Mouse (Mus musculus): Measurements from ENCODE around the gene Hs2st1. TPM values are rescaled to one million over a fixed set of nuclear protein-coding genes. Genes with fewer than 3 reads are reported as not detected.
"Not testable (repeated sequence)": the region's sequence is repeated elsewhere in the genome, so short reads cannot be mapped to it uniquely, and the experiment has no call there.

Hs2st1 gene
- polyA plus RNA-seq, 1 experiment from 2014 or later, result 16.9 TPM

GRCm38 (mm10) chr3:144610759-144611158 lies 40.8 kb upstream of the Hs2st1 start:
- H3K9ac ChIP-seq (ENCODE audit: low read depth, low read length), result no peak overlapping the region
- H3K27ac ChIP-seq (ENCODE audit: low read depth, low read length), result no peak overlapping the region
- H3K36me3 ChIP-seq (ENCODE audit: control insufficient read depth, insufficient read depth, low read length), result no peaks in the 10 kb centered on the region
- H3K9me3 ChIP-seq (ENCODE audit: control insufficient read depth, low read length), result no peaks in the 10 kb centered on the region
- peaks cover 14% of the 10 kb centered on the region; the same call in 1 of the 2 replicates for H3K4me1 ChIP-seq (ENCODE audit: control insufficient read depth, insufficient read depth, low read length)
- no peaks in the 10 kb centered on the region for H3K27me3 ChIP-seq (ENCODE audit: control insufficient read depth, insufficient read depth, low read length)
- H3K4me3 ChIP-seq (ENCODE audit: low read length), result no peak overlapping the region
- no peak for ATAC-seq (ENCODE audit: low FRiP score, low TSS enrichment)
- 33% methylated on average over 5 of the region's 5 CpGs for WGBS
- no peak overlapping the region for H3K4me2 ChIP-seq (replicated peaks; ENCODE audit: low read depth, low read length)

GRCm38 (mm10) chr3:144608090-144608489 lies 38.1 kb upstream of the Hs2st1 start:
- H3K27me3 ChIP-seq (ENCODE audit: control insufficient read depth, insufficient read depth, low read length), result no peaks in the 10 kb centered on the region
- no peak for ATAC-seq (ENCODE audit: low FRiP score, low TSS enrichment)
- H3K4me3 ChIP-seq (ENCODE audit: low read length), result no peak overlapping the region
- H3K4me1 ChIP-seq (ENCODE audit: control insufficient read depth, insufficient read depth, low read length), result 0 out of 2 replicates have a peak, but pooled peaks cover 7% of the 10 kb centered on the region
- H3K4me2 ChIP-seq (replicated peaks; ENCODE audit: low read depth, low read length), result no peak overlapping the region
- no peaks in the 10 kb centered on the region for H3K36me3 ChIP-seq (ENCODE audit: control insufficient read depth, insufficient read depth, low read length)
- no peak overlapping the region for H3K27ac ChIP-seq (ENCODE audit: low read depth, low read length)
- WGBS, result 90% methylated on average over 5 of the region's 5 CpGs
- H3K9me3 ChIP-seq (ENCODE audit: control insufficient read depth, low read length), result no peaks in the 10 kb centered on the region
- no peak overlapping the region for H3K9ac ChIP-seq (ENCODE audit: low read depth, low read length)

GRCm38 (mm10) chr3:144606449-144606848 lies 36.5 kb upstream of the Hs2st1 start:
- no peaks in the 10 kb centered on the region for H3K27me3 ChIP-seq (ENCODE audit: control insufficient read depth, insufficient read depth, low read length)
- no peaks in the 10 kb centered on the region for H3K36me3 ChIP-seq (ENCODE audit: control insufficient read depth, insufficient read depth, low read length)
- 73% methylated on average over 4 of the region's 4 CpGs for WGBS
- H3K4me2 ChIP-seq (replicated peaks; ENCODE audit: low read depth, low read length), result no peak overlapping the region
- no peaks in the 10 kb centered on the region for H3K9me3 ChIP-seq (ENCODE audit: control insufficient read depth, low read length)
- no peak for ATAC-seq (ENCODE audit: low FRiP score, low TSS enrichment)
- no peak overlapping the region for H3K27ac ChIP-seq (ENCODE audit: low read depth, low read length)
- 0 out of 2 replicates have a peak, but pooled peaks cover 9% of the 10 kb centered on the region for H3K4me1 ChIP-seq (ENCODE audit: control insufficient read depth, insufficient read depth, low read length)
- H3K4me3 ChIP-seq (ENCODE audit: low read length), result no peak overlapping the region
- no peak overlapping the region for H3K9ac ChIP-seq (ENCODE audit: low read depth, low read length)

GRCm38 (mm10) chr3:144605811-144606210 lies 35.8 kb upstream of the Hs2st1 start:
- not testable (repeated sequence) for H3K4me3 ChIP-seq (ENCODE audit: low read length); H3K9ac ChIP-seq (ENCODE audit: low read depth, low read length); H3K27ac ChIP-seq (ENCODE audit: low read depth, low read length); H3K4me2 ChIP-seq (replicated peaks; ENCODE audit: low read depth, low read length); H3K27me3 ChIP-seq (ENCODE audit: control insufficient read depth, insufficient read depth, low read length); ATAC-seq (ENCODE audit: low FRiP score, low TSS enrichment); H3K9me3 ChIP-seq (ENCODE audit: control insufficient read depth, low read length); H3K4me1 ChIP-seq (ENCODE audit: control insufficient read depth, insufficient read depth, low read length); H3K36me3 ChIP-seq (ENCODE audit: control insufficient read depth, insufficient read depth, low read length)
- 70% methylated on average over 7 of the region's 7 CpGs for WGBS

GRCm38 (mm10) chr3:144604205-144604604 lies 34.2 kb upstream of the Hs2st1 start:
- 0 out of 2 replicates have a peak, but pooled peaks cover 4% of the 10 kb centered on the region for H3K4me1 ChIP-seq (ENCODE audit: control insufficient read depth, insufficient read depth, low read length)
- WGBS, result 73% methylated on average over 7 of the region's 7 CpGs
- no peak overlapping the region for H3K4me3 ChIP-seq (ENCODE audit: low read length)
- ATAC-seq (ENCODE audit: low FRiP score, low TSS enrichment), result no peak
- no peaks in the 10 kb centered on the region for H3K9me3 ChIP-seq (ENCODE audit: control insufficient read depth, low read length)
- H3K27ac ChIP-seq (ENCODE audit: low read depth, low read length), result no peak overlapping the region
- no peaks in the 10 kb centered on the region for H3K27me3 ChIP-seq (ENCODE audit: control insufficient read depth, insufficient read depth, low read length)
- H3K36me3 ChIP-seq (ENCODE audit: control insufficient read depth, insufficient read depth, low read length), result peaks cover 8% of the 10 kb centered on the region; the same call in 1 of the 2 replicates
- no peak overlapping the region for H3K9ac ChIP-seq (ENCODE audit: low read depth, low read length)
- no peak overlapping the region for H3K4me2 ChIP-seq (replicated peaks; ENCODE audit: low read depth, low read length)

- no peak overlapping the region for H3K9ac ChIP-seq (ENCODE audit: low read depth, low read length)
- no peak for ATAC-seq (ENCODE audit: low FRiP score, low TSS enrichment)
- peaks cover 11% of the 10 kb centered on the region; the same call in 1 of the 2 replicates for H3K36me3 ChIP-seq (ENCODE audit: control insufficient read depth, insufficient read depth, low read length)
- 77% methylated on average over 3 of the region's 3 CpGs for WGBS
- no peak overlapping the region for H3K4me2 ChIP-seq (replicated peaks; ENCODE audit: low read depth, low read length)
- H3K4me1 ChIP-seq (ENCODE audit: control insufficient read depth, insufficient read depth, low read length), result 0 out of 2 replicates have a peak, but pooled peaks cover 4% of the 10 kb centered on the region
- no peak overlapping the region for H3K4me3 ChIP-seq (ENCODE audit: low read length)
- H3K27me3 ChIP-seq (ENCODE audit: control insufficient read depth, insufficient read depth, low read length), result no peaks in the 10 kb centered on the region
- H3K9me3 ChIP-seq (ENCODE audit: control insufficient read depth, low read length), result no peaks in the 10 kb centered on the region
- no peak overlapping the region for H3K27ac ChIP-seq (ENCODE audit: low read depth, low read length)
Observed at GRCm38 (mm10) chr3:144603558-144603957, 33.6 kb upstream of the Hs2st1 start.

- Histone ChIP-seq H3K27me3 (ENCODE audit: control insufficient read depth, insufficient read depth, low read length) (no peaks in the 10 kb centered on the region), H3K9ac (ENCODE audit: low read depth, low read length) (no peak overlapping the region), H3K27ac (ENCODE audit: low read depth, low read length) (no peak overlapping the region), H3K4me3 (ENCODE audit: low read length) (no peak overlapping the region), H3K4me2 (replicated peaks; ENCODE audit: low read depth, low read length) (no peak overlapping the region), H3K4me1 (ENCODE audit: control insufficient read depth, insufficient read depth, low read length) (0 out of 2 replicates have a peak, but pooled peaks cover 4% of the 10 kb centered on the region), H3K36me3 (ENCODE audit: control insufficient read depth, insufficient read depth, low read length) (peaks cover 17% of the 10 kb centered on the region), H3K9me3 (ENCODE audit: control insufficient read depth, low read length) (no peaks in the 10 kb centered on the region)
- no peak for ATAC-seq (ENCODE audit: low FRiP score, low TSS enrichment)
- 71% methylated on average over 7 of the region's 7 CpGs for WGBS
Observed at GRCm38 (mm10) chr3:144602819-144603218, 32.8 kb upstream of the Hs2st1 start.

GRCm38 (mm10) chr3:144602413-144602812 lies 32.4 kb upstream of the Hs2st1 start:
- ATAC-seq (ENCODE audit: low FRiP score, low TSS enrichment), result no peak
- WGBS, result 43% methylated on average over 4 of the region's 4 CpGs
- H3K27me3 ChIP-seq (ENCODE audit: control insufficient read depth, insufficient read depth, low read length), result no peaks in the 10 kb centered on the region
- no peak overlapping the region for H3K4me3 ChIP-seq (ENCODE audit: low read length)
- peaks cover 20% of the 10 kb centered on the region for H3K36me3 ChIP-seq (ENCODE audit: control insufficient read depth, insufficient read depth, low read length)
- no peak overlapping the region for H3K9ac ChIP-seq (ENCODE audit: low read depth, low read length)
- H3K4me1 ChIP-seq (ENCODE audit: control insufficient read depth, insufficient read depth, low read length), result 0 out of 2 replicates have a peak, but pooled peaks cover 4% of the 10 kb centered on the region
- H3K9me3 ChIP-seq (ENCODE audit: control insufficient read depth, low read length), result no peaks in the 10 kb centered on the region
- H3K27ac ChIP-seq (ENCODE audit: low read depth, low read length), result no peak overlapping the region
- H3K4me2 ChIP-seq (replicated peaks; ENCODE audit: low read depth, low read length), result no peak overlapping the region

- Histone ChIP-seq H3K27me3 (ENCODE audit: control insufficient read depth, insufficient read depth, low read length) (no peaks in the 10 kb centered on the region), H3K4me1 (ENCODE audit: control insufficient read depth, insufficient read depth, low read length) (0 out of 2 replicates have a peak, but pooled peaks cover 4% of the 10 kb centered on the region), H3K9ac (ENCODE audit: low read depth, low read length) (no peak overlapping the region), H3K36me3 (ENCODE audit: control insufficient read depth, insufficient read depth, low read length) (peaks cover 39% of the 10 kb centered on the region), H3K9me3 (ENCODE audit: control insufficient read depth, low read length) (no peaks in the 10 kb centered on the region), H3K4me2 (replicated peaks; ENCODE audit: low read depth, low read length) (no peak overlapping the region), H3K27ac (ENCODE audit: low read depth, low read length) (no peak overlapping the region), H3K4me3 (ENCODE audit: low read length) (no peak overlapping the region)
- 89% methylated on average over 12 of the region's 12 CpGs for whole genome bisulfite sequencing
- no peak for ATAC-seq (ENCODE audit: low FRiP score, low TSS enrichment)
Observed at GRCm38 (mm10) chr3:144597790-144598467, 27.9 kb upstream of the Hs2st1 start.

All from kidney, embryonic 14.5 days (tissue).